In genomic region chr7:43411724-43412123, GRCm38 (mm10) we compare ENCODE assay signal across 21 mouse cellular contexts. TPM values are rescaled to one million over a fixed set of nuclear protein-coding genes. Genes with fewer than 3 reads are reported as not detected.
DNase-seq lines count a peak whose midpoint lies in the region; ATAC-seq lines count a peak whose summit lies in the region.
"Not testable (repeated sequence)": the region's sequence is repeated elsewhere in the genome, so short reads cannot be mapped to it uniquely, and the experiment has no call there.
"Had no signal": no experiment of that assay in that cellular context is flagged by ENCODE, and none has a peak within 500 bp of the region (broad histone marks: within the 10 kb centered on the region; RNA-seq: fewer than 3 reads in every experiment).

No protein-coding gene starts in this region.

- H3K4me3 ChIP-seq in hindbrain, embryonic 11.5 days (ENCODE audit: low read depth, low read length); kidney, embryonic 15.5 days (replicated peaks); limb, embryonic 10.5 days; liver, embryonic 11.5 days (ENCODE audit: low read depth, low read length); stomach, embryonic 14.5 days (ENCODE audit: low read depth, low read length): not testable (repeated sequence)

- H3K4me2 ChIP-seq in hindbrain, embryonic 11.5 days (replicated peaks; ENCODE audit: low read depth, low read length); kidney, embryonic 15.5 days; liver, embryonic 11.5 days; stomach, embryonic 14.5 days (replicated peaks; ENCODE audit: low read depth, low read length): not testable (repeated sequence)

- 0 out of 2 replicates have a peak, but pooled peaks have one; percentile 27 for ATAC-seq in hindbrain, embryonic 11.5 days (ENCODE audit: low FRiP score)
- peak; percentile 72 for ATAC-seq in kidney, embryonic 15.5 days (replicated peaks; ENCODE audit: low FRiP score)
- ATAC-seq in liver, embryonic 11.5 days (replicated peaks; ENCODE audit: low FRiP score), result 0 out of 2 replicates have a peak, but pooled peaks have one; percentile 15
- ATAC-seq in stomach, embryonic 14.5 days (ENCODE audit: insufficient number of reproducible peaks, insufficient read depth, low FRiP score, low read depth), result 0 out of 2 replicates have a peak, but pooled peaks have one; percentile 23

- not testable (repeated sequence) for H3K36me3 ChIP-seq in hindbrain, embryonic 11.5 days (ENCODE audit: control insufficient read depth, insufficient read depth, low read length); kidney, embryonic 15.5 days; limb, embryonic 10.5 days; liver, embryonic 11.5 days (ENCODE audit: control insufficient read depth, insufficient read depth, low read length); stomach, embryonic 14.5 days (ENCODE audit: control insufficient read depth, insufficient read depth, low read length)

- H3K9me3 ChIP-seq in hindbrain, embryonic 11.5 days (ENCODE audit: control insufficient read depth, low read length); kidney, embryonic 15.5 days (replicated peaks); limb, embryonic 10.5 days (replicated peaks); liver, embryonic 11.5 days (ENCODE audit: control insufficient read depth, low read length); stomach, embryonic 14.5 days (ENCODE audit: control insufficient read depth, low read depth, low read length): not testable (repeated sequence)

- H3K27me3 ChIP-seq in hindbrain, embryonic 11.5 days (ENCODE audit: control insufficient read depth, insufficient read depth, low read length); kidney, embryonic 15.5 days; limb, embryonic 10.5 days (ENCODE audit: low read depth, poor library complexity, severe bottlenecking); liver, embryonic 11.5 days (replicated peaks; ENCODE audit: control insufficient read depth, insufficient read depth, low read length); stomach, embryonic 14.5 days (ENCODE audit: control insufficient read depth, insufficient read depth, low read length): not testable (repeated sequence)

- H3K27ac ChIP-seq in hindbrain, embryonic 11.5 days (ENCODE audit: low read depth, low read length); kidney, embryonic 15.5 days; liver, embryonic 11.5 days (ENCODE audit: low read depth, low read length); stomach, embryonic 14.5 days (ENCODE audit: low read length): not testable (repeated sequence)
- peak overlapping the region; percentile 61; the same call in 1 of the 2 replicates for H3K27ac ChIP-seq in limb, embryonic 10.5 days

- WGBS in hindbrain, embryonic 11.5 days, result 32% methylated on average over 4 of the region's 4 CpGs
- 23% methylated on average over 4 of the region's 4 CpGs for WGBS in kidney, embryonic 15.5 days
- WGBS in limb, embryonic 10.5 days, result 28% methylated on average over 4 of the region's 4 CpGs
- 50% methylated on average over 4 of the region's 4 CpGs for WGBS in liver, embryonic 11.5 days
- 31% methylated on average over 4 of the region's 4 CpGs for WGBS in stomach, embryonic 14.5 days

- not testable (repeated sequence) for H3K4me1 ChIP-seq in hindbrain, embryonic 11.5 days (replicated peaks; ENCODE audit: control insufficient read depth, insufficient read depth, low read length); kidney, embryonic 15.5 days; limb, embryonic 10.5 days; liver, embryonic 11.5 days (replicated peaks; ENCODE audit: control insufficient read depth, insufficient read depth, low read length); stomach, embryonic 14.5 days (ENCODE audit: control insufficient read depth, insufficient read depth, low read length)

- peak; percentile 14 for DNase-seq in embryo, embryonic 10 days (ENCODE audit: low spot score)
- peak; percentile 36 for DNase-seq in embryo, embryonic 9.5 days (ENCODE audit: extremely low spot score)
- DNase-seq in hindbrain, embryonic 11.5 days (ENCODE audit: low spot score); limb, embryonic 10.5 days (ENCODE audit: low spot score); liver, embryonic 11.5 days (ENCODE audit: low spot score): not testable (repeated sequence)

- not testable (repeated sequence) for H3K9ac ChIP-seq in hindbrain, embryonic 11.5 days (ENCODE audit: low read depth, low read length); kidney, embryonic 15.5 days; liver, embryonic 11.5 days (ENCODE audit: low read depth, low read length); stomach, embryonic 14.5 days (replicated peaks; ENCODE audit: low read depth, low read length)

RNA-seq across cellular contexts. Expression of gene Siglecg, which starts 3.7 kb away (rescaled TPM):
- polyA plus RNA-seq in hindbrain, embryonic 11.5 days (2014; fragmentation: Nextera tagmentation; extraction: Ambion mirVana), result not detected in 2 replicates
- polyA plus RNA-seq in kidney, embryonic 15.5 days (2015; fragmentation: Nextera tagmentation; extraction: Ambion mirVana), result 1.8 and 2.0 TPM in 2 replicates
- polyA plus RNA-seq in limb, embryonic 10.5 days (2016; fragmentation: Nextera tagmentation; extraction: Ambion mirVana), result 0.26 TPM in 2 replicates
- 0.34 and 0.47 TPM in 2 replicates for polyA plus RNA-seq in liver, embryonic 11.5 days (2014; fragmentation: Nextera tagmentation; extraction: Ambion mirVana)
- 0.15 and 0.19 TPM in 2 replicates for polyA plus RNA-seq in stomach, embryonic 14.5 days (2014; fragmentation: Nextera tagmentation; extraction: Ambion mirVana)
- polyA plus RNA-seq: forebrain, embryonic 13.5 days; forebrain, embryonic 16.5 days; heart, embryonic 10.5 days; hindbrain, embryonic 14.5 days; hindbrain, postnatal 0 days had no signal

RNA-seq across cellular contexts. Expression of gene Lim2, which starts 15.7 kb away (rescaled TPM):
- polyA plus RNA-seq in hindbrain, embryonic 11.5 days (2014; fragmentation: Nextera tagmentation; extraction: Ambion mirVana), result not detected in 2 replicates
- polyA plus RNA-seq in kidney, embryonic 15.5 days (2015; fragmentation: Nextera tagmentation; extraction: Ambion mirVana), result not detected in 2 replicates
- not detected in 2 replicates for polyA plus RNA-seq in limb, embryonic 10.5 days (2016; fragmentation: Nextera tagmentation; extraction: Ambion mirVana)
- 0.10 TPM in 1 of 2 replicates, not detected in the other for polyA plus RNA-seq in liver, embryonic 11.5 days (2014; fragmentation: Nextera tagmentation; extraction: Ambion mirVana)
- not detected in 2 replicates for polyA plus RNA-seq in stomach, embryonic 14.5 days (2014; fragmentation: Nextera tagmentation; extraction: Ambion mirVana)
- polyA plus RNA-seq: adrenal gland, adult 2 months; cerebellum, adult 2 months; embryonic facial prominence, embryonic 14.5 days; forebrain, embryonic 10.5 days; forebrain, embryonic 13.5 days; forebrain, embryonic 16.5 days; heart, adult 2 months; heart, embryonic 10.5 days; heart, embryonic 13.5 days; heart, embryonic 16.5 days; hindbrain, embryonic 14.5 days; hindbrain, postnatal 0 days; inflammation-experienced regulatory T-cells, adult 6 months had no signal

RNA-seq across cellular contexts. Expression of gene Nkg7, which starts 25.1 kb away (rescaled TPM):
- polyA plus RNA-seq in hindbrain, embryonic 11.5 days (2014; fragmentation: Nextera tagmentation; extraction: Ambion mirVana), result 0.29 TPM in 1 of 2 replicates, not detected in the other
- 0.32 TPM in 1 of 2 replicates, not detected in the other for polyA plus RNA-seq in kidney, embryonic 15.5 days (2015; fragmentation: Nextera tagmentation; extraction: Ambion mirVana)
- polyA plus RNA-seq in limb, embryonic 10.5 days (2016; fragmentation: Nextera tagmentation; extraction: Ambion mirVana), result 0.28 TPM in 1 of 2 replicates, not detected in the other
- 3.5 and 3.8 TPM in 2 replicates for polyA plus RNA-seq in liver, embryonic 11.5 days (2014; fragmentation: Nextera tagmentation; extraction: Ambion mirVana)
- 0.39 and 1.4 TPM in 2 replicates for polyA plus RNA-seq in stomach, embryonic 14.5 days (2014; fragmentation: Nextera tagmentation; extraction: Ambion mirVana)
- polyA plus RNA-seq: forebrain, embryonic 10.5 days; forebrain, embryonic 13.5 days; forebrain, embryonic 16.5 days; heart, embryonic 10.5 days; hindbrain, embryonic 14.5 days; hindbrain, postnatal 0 days had no signal

RNA-seq across cellular contexts. Expression of gene Cldnd2, which starts 28.9 kb away (rescaled TPM):
- not detected in 2 replicates for polyA plus RNA-seq in hindbrain, embryonic 11.5 days (2014; fragmentation: Nextera tagmentation; extraction: Ambion mirVana)
- polyA plus RNA-seq in kidney, embryonic 15.5 days (2015; fragmentation: Nextera tagmentation; extraction: Ambion mirVana), result not detected in 2 replicates
- polyA plus RNA-seq in limb, embryonic 10.5 days (2016; fragmentation: Nextera tagmentation; extraction: Ambion mirVana), result not detected in 2 replicates
- polyA plus RNA-seq in liver, embryonic 11.5 days (2014; fragmentation: Nextera tagmentation; extraction: Ambion mirVana), result not detected in 2 replicates
- polyA plus RNA-seq in stomach, embryonic 14.5 days (2014; fragmentation: Nextera tagmentation; extraction: Ambion mirVana), result not detected in 2 replicates
- polyA plus RNA-seq: adrenal gland, adult 2 months; cerebellum, adult 2 months; embryonic facial prominence, embryonic 11.5 days; embryonic facial prominence, embryonic 14.5 days; forebrain, embryonic 10.5 days; forebrain, embryonic 13.5 days; forebrain, embryonic 16.5 days; heart, adult 2 months; heart, embryonic 10.5 days; heart, embryonic 13.5 days; heart, embryonic 16.5 days; hindbrain, embryonic 14.5 days; hindbrain, postnatal 0 days had no signal

RNA-seq across cellular contexts. Expression of gene Etfb, which starts 32.2 kb away (rescaled TPM):
- polyA plus RNA-seq in hindbrain, embryonic 11.5 days (2014; fragmentation: Nextera tagmentation; extraction: Ambion mirVana), result 192 and 206 TPM in 2 replicates
- polyA plus RNA-seq in kidney, embryonic 15.5 days (2015; fragmentation: Nextera tagmentation; extraction: Ambion mirVana), result 348 and 355 TPM in 2 replicates
- 240 and 248 TPM in 2 replicates for polyA plus RNA-seq in limb, embryonic 10.5 days (2016; fragmentation: Nextera tagmentation; extraction: Ambion mirVana)
- 369 and 378 TPM in 2 replicates for polyA plus RNA-seq in liver, embryonic 11.5 days (2014; fragmentation: Nextera tagmentation; extraction: Ambion mirVana)
- 290 and 313 TPM in 2 replicates for polyA plus RNA-seq in stomach, embryonic 14.5 days (2014; fragmentation: Nextera tagmentation; extraction: Ambion mirVana)

Comparison
In these comparisons a context has a peak if more than half of its experiments do, and no peak if none do; other contexts are left out.
1. ATAC-seq: peak in every context shown above with its lines; median percentile 72 in kidney, embryonic 15.5 days; 27 in hindbrain, embryonic 11.5 days; 23 in stomach, embryonic 14.5 days; 15 in liver, embryonic 11.5 days.